Mouse (Mus musculus) kidney, postnatal 14 days (tissue): ENCODE measurements around the gene Fut11.

Source experiments
- DNase-seq: peaks from one replicate; pipeline ENCODE4 v3.0.0; 2022; ENCODE audit warnings: mixed read lengths

The Fut11 gene

GRCm38 (mm10) chr14:20694884-20695760, at the start of gene Fut11:
Gene Fut11 (plus strand): TSS chr14:20694968.
- peak; percentile 92 for DNase-seq

DNA sequence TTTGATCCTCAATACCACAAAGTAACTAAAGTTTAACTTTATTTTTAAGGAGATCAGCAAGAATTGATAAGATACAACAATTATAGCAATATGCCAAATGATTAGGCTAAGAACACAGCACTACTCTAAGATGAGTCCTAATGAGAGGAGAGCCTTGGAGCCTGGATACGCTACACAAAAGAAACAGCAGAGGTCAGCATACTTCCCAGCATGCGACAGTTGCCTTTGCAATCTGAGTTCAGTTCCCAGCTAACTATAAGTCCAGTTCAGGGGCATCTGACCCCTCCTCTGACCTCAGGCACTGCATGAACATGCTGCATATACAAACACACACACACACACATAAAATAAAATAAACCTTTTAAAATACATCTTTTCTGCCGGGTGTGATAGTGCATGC, 49.2 kb upstream of the Fut11 start:
- no peak for DNase-seq

GRCm38 (mm10) chr14:20646381-20646780, 48.4 kb upstream of the Fut11 start:
- no peak for DNase-seq

DNA sequence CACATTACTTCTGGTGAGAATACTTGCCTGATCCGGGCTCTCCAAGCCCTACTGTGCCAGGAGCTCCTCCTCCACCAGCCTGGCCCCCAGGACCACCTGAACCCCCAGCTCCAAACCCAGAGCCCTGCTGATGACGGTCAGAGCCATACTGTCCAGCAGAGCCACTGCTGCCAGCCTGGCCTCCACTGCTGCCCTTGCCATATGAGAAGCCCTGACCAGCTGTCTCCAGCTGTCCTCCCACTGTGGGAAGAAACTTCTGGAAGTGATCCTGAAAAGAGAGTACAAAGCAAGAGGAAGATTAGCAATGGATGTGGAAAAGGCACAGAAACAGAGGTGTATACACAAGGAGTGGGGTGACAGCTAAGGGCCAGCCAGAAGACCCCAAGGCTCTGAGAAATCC, 43.8 kb upstream of the Fut11 start:
- DNase-seq: no peak

DNA sequence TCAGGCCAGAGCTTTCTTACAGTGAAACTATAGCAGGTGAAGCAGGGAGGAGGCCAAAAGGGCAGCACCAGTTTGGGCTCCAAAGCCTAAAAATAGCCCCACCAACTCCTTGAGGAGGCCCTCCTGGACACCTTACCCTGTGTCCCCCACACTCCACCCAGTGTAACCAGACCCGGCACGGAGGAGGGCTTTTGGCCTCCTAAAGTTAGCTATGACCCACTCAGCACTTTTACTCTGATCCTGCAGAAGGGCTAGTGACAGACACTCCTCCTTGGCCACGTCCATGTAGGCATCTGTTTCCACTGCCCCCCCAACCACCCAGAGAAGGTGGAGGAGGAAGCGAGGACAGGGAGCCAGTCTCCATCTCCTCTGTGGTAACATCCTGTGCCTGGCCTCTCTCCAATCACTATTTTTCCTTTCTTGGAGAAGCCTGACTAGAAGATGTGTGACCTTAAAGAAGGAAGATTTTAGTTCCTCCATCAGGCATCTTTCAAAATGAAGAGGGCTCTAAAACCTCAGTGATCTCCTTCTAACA, 43.0 kb upstream of the Fut11 start:
- no peak for DNase-seq

DNA sequence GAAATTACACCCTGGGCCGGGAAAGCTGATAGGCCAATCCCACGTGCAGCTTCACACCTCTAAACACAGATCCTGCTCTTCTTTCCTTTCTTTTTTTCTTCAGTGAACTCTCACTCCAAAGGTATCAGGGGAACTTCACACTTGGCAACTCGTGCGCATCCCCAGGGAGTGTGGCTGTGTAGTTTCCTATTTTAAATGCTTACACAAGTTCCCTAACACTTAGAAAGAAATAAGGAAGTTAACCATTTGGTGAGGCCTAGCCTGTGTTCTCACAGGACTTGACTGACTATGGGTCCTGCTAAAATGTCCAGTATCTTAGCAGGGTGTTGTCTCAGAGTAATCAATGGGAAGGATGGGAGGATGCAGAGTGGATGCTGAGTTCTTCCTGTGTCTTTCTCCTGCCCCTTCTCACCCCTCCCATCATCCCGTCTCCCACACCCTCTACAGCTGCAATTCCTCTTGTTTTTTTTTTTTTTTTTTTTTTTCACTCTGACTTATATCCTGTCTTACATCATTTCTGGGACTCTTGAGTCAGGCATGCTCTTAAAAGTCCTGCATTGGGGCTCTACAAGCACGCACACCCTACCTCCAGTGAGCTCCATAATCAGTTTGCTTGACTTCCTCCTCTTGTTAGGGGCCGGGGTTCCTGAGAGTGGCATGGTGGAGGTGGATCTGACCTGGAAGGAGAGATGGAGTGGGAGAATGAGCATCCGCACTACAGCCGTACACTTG, 39.9 kb upstream of the Fut11 start:
- no peak for DNase-seq

DNA sequence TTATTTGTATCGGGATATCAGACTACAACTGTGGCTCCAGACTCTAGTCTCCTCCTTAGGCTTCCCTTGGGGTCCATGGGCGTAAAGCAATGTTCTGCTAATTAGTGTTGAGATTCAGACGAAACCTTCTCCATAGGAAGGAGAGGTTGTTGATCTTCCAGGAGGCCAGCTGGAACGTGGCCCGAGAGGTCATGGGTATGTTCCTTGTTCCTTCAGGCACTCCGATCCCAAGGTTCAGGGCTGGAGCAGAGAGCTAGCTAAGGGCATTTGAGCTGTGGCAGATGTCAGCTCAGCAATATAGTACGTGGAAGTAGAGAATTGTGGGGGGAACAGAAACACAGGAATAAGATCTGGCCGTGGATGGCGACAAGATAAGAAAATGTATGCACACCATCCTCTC, 39.0 kb upstream of the Fut11 start:
- no peak for DNase-seq

GRCm38 (mm10) chr14:20656361-20656760, 38.4 kb upstream of the Fut11 start, which contains the start of gene Myoz1:
Gene Myoz1 (minus strand): TSS chr14:20656540.
- DNase-seq: no peak

GRCm38 (mm10) chr14:20658326-20658725, 36.4 kb upstream of the Fut11 start:
- peak; percentile 64 for DNase-seq

DNA sequence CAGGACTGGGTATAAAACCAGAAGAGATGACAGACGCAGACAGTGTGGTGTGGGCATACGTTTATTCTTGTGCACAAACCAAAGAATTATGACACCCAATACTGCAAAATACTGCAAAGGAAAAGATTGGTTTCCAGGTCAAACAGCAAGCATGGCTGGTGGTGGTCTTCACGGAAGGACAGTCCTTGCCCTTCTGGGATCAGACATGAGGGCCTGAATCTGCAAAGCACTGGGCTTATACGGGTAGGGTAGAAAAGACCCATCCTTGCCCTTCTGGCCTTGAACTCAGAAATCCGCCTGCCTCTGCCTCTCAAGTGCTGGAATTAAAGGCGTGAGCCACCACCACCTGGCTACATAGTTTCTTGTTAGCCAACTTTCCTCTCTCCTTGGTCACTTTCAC, 35.9 kb upstream of the Fut11 start:
- no peak for DNase-seq

GRCm38 (mm10) chr14:20659687-20660086, 35.1 kb upstream of the Fut11 start:
- DNase-seq: no peak

GRCm38 (mm10) chr14:20660827-20661660, 33.7 kb upstream of the Fut11 start:
- peak; percentile 95 for DNase-seq

- DNase-seq: no peak
Observed at GRCm38 (mm10) chr14:20661661-20662331, 33.0 kb upstream of the Fut11 start.

- DNase-seq: no peak
Observed at GRCm38 (mm10) chr14:20662740-20663139, 32.0 kb upstream of the Fut11 start.

DNA sequence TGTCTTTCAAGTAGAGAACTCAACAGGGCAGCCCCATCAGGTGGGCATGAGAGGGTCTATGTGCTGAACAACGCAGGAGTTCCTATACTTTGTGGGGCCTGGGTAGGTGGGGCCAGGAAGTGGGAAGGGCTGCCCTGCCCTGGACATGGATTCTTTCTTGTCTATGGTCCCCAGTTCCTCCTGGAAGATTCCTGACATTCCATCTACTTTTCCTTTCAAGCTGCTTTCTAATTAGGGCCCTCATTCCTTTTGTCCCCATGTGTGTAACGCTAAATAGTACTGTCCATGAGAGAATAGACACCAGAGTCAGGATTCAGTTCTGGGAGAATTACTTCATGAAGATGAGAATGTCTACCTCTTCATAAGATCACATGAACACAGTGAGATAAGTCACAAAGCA, 31.2 kb upstream of the Fut11 start:
- no peak for DNase-seq

DNA sequence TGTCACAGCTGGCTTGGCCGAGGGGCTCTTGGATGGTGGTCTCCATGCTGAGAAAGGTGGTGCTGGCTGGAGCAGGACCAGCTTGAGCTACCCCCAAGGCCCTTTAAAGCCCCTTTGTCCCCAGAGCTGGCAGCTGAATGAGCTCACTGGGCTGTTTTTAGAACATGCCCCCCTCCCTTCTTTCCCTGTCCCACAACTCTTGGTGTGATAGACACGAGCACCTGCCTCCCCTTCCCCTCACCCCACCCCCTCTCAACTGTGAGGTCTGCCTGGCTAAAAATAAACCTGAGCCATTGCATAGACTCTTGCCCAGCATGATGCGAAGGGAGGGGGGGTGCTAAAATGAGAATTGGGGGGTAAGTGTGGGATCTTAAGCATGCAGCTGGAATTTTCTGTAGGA, 30.3 kb upstream of the Fut11 start:
- DNase-seq: no peak

- DNase-seq: no peak
Observed at GRCm38 (mm10) chr14:20667469-20667868, 27.3 kb upstream of the Fut11 start.

DNA sequence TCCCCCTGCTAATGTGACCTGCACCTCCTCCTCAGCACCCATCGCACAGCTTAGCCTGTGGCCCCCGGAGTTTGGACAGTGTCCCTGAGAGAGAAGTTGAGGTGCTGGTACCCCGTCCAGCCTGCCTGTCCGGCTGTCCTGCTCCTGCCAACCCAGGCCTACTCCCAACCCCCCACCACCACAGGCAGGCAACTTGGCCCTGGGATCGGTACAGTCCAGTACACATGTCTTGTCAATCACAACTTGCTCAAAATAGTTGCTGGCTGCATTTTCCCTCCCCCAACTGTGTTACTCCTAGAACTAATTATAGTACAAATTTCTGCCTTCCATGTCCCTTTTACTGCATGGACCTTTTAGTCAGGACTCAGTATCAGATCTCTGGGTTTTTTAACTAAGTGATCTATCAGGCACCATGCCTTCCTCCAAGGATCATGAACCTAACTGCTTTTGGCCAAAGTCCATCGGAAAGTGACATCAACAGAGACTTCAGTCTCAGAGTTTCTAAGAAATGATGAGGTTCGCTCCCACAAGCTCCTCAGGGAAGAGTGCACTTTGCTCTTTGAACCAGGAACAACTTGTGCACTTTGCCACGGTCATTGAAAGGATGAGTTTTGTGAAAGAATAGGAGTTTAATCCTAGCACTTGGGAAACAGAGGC, 26.5 kb upstream of the Fut11 start, which contains the start of gene Synpo2l:
Gene Synpo2l (minus strand): TSS at position 201 of the 657 bp plus-strand sequence.
- peak; percentile 59 for DNase-seq

GRCm38 (mm10) chr14:20672990-20673389, 21.8 kb upstream of the Fut11 start:
- DNase-seq: peak; percentile 52

- DNase-seq: no peak
Observed at GRCm38 (mm10) chr14:20673735-20674063, 21.1 kb upstream of the Fut11 start.

DNA sequence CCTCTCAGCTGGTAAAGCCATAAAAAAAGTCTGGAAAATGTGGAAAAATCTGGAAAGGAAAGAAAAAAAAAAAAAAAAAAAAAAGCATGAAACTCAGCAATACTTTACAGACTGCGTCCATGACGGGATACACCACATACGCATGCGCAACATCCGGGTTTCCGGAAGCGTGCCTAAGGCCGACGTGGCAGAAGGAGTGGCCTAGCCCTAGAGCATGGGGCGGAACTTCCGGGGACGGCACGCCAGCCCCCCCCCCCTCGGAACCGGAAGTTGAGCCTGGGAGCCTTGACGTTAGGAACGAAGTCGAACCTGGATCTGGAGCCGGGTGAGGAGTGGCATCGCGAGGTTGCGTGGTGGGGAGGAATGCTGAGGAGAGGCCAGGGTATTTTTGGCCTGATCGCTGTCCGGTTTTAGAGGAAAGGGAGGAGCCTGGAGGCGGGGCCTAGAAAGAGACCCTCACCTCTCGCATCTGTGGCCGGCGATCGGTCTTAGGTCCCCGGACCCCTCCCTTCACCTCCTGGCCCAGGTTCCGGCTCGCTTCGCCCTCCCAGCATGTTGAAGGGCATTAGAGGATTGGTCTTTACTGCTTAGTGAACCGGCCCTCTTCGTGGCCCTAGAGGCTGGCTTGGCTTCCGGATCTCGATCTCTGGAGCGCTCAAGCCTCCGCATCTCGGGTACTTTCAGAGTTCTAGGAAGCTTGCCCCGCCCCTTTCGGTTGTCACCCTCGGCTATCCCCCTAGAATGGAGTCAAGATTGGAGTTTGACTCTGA, 20.5 kb upstream of the Fut11 start, which contains the start of gene Sec24c:
Gene Sec24c (plus strand): TSS at position 245 of the 770 bp plus-strand sequence.
- peak; percentile 98 for DNase-seq
